Mouse (Mus musculus) lung, postnatal 25 days (tissue): ENCODE data around the gene Gimap7.
A peak's percentile ranks its signal among the peaks of the same experiment; 100 is the strongest.
"Not testable (repeated sequence)": the region's sequence is repeated elsewhere in the genome, so short reads cannot be mapped to it uniquely, and the experiment has no call there.

Experiments used
- DNase-seq: peaks from one replicate; pipeline ENCODE4 v3.0.0; 2022; ENCODE audit warnings: low spot score

Gimap7 gene

DNA sequence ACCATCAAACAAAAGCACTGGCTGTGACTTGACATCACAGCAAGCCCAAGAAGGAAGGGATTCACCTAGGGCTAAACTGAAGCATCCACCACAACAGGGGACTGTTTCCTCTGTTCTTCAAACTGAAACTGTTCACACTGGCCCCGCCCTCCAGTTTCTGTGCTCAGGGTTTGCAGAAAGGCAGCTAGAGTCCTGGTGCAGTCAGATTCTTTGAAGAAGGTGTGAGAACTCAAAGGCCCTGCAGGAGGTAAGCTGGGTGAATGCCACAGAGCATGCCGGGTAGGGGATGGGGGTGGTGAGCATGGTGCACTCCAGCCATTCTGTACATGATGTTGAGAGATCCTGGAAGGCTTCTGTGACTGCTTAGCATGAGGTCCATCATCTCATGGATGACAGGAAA, at the start of gene Gimap7, which contains the start of gene Gm28053:
Gimap7 (plus strand) TSS at position 167 of the 400 bp plus-strand sequence.
Gm28053 (plus strand) TSS at position 153 of the 400 bp plus-strand sequence.
- peak; percentile 50 for DNase-seq

- no peak for DNase-seq
Measured at GRCm38 (mm10) chr6:48669446-48669969, 48.9 kb upstream of the Gimap7 start.

DNA sequence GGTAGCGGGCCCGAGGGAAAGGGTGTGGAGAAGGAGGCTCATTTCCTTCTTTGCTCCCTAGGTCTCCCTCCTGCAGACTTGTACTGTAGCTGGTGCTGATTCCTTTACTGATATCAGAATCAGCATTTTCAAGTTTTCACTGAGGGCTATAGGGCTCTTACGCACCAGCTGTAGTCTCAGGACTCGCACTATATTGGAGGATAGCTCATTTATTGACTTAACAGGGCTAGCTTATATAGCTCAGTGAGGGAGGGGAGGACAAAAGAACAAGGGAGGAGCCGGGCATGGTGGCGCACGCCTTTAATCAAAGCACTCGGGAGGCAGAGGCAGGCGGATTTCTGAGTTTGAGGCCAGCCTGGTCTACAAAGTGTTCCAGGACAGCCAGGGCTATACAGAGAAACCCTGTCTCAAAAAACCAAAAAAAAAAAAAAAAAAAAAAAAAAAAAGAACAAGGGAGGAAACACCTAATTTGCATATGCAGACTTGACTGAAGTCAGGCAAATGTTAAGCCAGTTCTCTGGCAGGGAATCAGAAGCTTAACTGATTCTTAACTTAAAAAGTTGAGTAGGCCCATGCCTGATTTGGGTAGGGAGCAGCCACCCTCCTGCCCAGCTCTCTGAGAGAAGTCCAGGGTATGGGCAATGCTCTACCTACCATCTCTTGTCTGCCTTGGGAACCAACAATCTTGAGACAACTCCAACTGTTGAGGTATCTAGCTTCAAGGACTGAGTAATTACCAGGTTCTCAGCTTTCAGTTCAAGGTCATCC, 43.9 kb upstream of the Gimap7 start:
- DNase-seq = no peak

DNA sequence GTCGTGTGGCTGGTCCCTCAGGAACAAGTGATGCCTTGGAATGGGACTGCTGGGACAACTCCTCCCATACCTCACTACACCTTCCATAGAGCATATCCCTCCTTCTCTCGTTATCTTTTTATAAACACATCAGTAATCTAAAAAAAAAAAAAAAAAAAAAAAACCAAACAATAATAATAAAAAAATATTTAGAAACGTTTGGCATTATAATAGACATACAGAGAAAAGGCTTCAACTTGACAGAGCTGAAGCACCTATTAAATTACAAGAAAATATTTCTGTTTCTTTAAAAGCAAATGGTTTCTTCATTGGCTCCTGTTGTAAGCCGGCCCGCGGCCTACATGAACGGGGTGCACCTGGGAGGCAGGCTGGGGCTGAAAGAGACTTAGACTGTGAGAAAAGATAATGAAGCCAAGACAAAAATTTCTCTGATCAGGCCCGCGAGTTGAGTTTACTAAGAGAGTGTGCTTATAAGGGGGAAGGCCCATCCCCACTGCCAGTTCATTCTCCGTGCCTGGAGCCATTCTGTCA, 43.0 kb upstream of the Gimap7 start:
- DNase-seq = no peak

DNA sequence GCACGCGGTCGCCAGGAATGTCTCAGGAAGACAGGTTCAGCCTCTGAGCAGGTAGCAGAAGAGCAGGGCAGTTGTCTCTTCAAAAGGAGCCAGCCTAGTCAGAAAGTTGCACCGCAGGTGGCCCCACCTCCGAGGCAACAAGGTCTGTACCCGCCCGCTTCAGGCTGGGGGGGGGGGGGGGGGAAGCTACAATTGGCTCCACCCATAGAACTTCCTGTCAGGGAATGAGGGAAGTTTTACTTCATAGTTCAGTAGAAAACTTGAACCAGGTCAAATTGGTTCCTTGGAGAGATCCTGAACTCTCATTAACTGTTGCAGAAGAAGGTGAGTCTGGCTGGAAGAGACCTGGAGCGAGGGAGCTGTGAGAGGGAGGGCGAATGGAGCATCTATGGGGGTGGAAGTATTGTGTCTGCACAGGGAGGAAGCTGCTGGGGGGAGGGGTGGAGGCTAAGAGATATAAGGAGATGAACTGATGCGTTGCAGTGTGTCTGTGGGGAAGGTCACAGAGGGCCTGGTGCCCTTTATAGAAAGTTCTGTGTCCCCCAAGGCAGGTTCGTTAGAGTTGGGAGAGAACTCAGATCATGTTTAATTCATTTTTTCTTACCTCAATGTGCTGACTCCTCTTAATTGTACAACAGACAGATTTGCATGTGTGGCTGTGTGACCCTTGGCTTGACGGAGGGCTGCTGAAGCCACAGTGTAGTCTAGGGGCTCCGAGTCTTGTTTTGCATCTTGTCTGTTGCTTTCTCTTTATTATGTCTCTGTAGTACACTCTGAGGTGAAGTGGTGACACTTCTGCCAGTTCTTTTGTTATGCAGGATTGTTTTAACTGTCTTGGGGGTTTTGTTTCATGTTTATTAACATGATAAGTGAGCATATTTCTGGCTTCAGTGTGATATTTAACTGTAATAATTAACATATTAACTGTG, 42.2 kb upstream of the Gimap7 start, which contains the start of gene Gimap9:
Gimap9 (plus strand) TSS at position 199 of the 929 bp plus-strand sequence.
- DNase-seq = peak; percentile 74

- no peak for DNase-seq
Measured at GRCm38 (mm10) chr6:48676860-48677415, 41.5 kb upstream of the Gimap7 start.

DNA sequence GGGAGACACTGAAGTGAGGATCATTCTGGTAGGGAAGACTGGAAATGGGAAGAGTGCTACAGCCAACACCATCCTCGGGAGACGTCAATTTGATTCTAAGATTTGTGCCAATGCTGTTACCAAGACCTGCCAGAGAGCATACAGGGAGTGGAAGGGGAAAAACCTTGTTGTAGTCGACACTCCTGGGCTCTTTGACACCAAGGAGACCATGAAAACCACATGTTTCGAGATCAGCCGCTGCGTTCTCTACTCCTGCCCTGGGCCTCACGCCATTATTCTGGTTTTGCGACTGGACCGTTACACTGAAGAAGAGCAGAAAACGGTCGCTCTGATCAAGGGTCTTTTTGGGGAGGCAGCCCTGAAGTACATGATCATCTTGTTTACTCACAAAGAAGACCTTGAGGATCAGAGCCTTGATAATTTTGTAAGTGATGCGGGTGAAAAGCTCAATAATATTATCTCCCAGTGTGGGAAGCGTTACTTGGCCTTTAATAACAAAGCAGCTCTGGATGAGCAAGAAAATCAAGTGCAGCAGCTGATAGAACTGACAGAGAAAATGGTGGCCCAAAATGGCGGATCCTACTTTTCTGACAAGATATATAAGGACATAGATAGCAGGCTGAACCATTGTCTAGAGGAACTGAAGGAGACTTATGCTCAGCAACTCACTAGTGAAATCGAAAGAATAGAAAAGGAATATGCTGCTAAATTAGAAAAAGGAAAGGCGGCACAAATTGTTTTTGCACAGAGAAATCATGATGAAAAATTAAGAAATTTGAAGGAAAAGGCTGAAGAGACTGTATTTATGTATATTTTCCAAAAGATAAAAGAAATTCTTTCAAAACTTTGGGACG, 40.7 kb upstream of the Gimap7 start:
- no peak for DNase-seq

GRCm38 (mm10) chr6:48678391-48678790, 40.0 kb upstream of the Gimap7 start:
- DNase-seq = no peak

DNA sequence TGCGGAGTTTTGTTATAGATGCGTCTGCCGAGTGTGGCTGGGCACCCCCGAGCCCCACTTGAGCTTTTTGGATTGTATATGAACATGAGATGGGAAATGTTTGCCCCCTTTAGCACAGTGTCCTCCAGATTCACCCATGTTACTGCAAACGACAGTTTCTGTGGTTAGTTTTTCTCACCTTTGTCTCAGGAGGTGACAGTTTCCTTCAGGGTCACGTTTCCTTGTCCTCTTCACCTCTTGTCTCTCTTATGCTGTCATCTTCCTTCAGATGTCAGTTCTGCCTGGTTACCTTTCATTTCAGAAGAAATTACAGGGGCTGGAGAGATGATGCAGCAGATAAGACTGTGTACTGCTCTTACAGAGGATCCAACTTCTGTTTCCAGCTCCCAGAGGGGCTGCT, 38.7 kb upstream of the Gimap7 start:
- DNase-seq = no peak

DNA sequence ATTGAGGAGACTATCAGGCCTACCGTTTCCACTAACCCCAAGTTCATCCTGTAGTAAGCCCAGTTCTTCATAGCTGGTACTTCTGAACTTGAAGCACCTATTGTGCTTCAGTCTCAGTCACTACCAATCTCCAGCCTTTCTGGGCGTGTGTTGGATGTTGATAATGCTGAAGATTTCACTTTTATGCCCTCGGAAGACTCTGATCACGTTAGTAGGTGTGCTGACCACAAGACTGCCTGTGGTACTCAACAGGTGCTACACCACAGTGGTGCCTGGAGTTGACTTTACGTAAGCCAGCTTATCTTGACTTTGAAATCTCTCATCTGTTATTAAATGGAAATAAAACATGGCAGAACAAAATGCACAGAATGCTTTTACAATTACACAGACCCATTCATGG, 38.0 kb upstream of the Gimap7 start:
- no peak for DNase-seq

GRCm38 (mm10) chr6:48681472-48682090, 36.8 kb upstream of the Gimap7 start:
- DNase-seq = no peak

- DNase-seq = no peak
Measured at GRCm38 (mm10) chr6:48682271-48682670, 36.1 kb upstream of the Gimap7 start.

DNA sequence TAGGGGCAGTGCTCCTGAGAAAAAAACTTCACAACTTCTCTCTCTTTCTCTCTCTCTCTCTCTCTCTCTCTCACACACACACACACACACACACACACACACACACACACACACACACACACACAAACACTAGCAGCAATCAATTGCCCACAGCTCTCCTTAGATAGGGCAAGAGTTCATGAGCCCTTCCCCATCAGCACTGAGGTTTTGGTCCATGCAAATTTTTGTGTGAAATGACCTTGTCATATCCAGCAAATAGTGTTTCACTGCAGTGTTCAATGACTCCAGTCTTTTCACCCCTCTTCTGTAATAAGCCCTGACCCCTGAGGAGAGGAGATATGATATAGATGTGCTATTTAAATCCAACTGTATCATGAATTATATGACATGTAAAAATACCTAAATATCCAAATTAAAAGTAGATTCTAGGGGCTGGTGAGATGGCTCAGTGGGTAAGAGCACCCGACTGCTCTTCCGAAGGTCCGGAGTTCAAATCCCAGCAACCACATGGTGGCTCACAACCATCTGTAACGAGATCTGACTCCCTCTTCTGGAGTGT, 35.1 kb upstream of the Gimap7 start:
- DNase-seq = not testable (repeated sequence)

- DNase-seq = no peak
Measured at GRCm38 (mm10) chr6:48684319-48684718, 34.1 kb upstream of the Gimap7 start, which contains the start of gene Gimap4. TSS of gene Gimap4 (plus strand) at chr6:48684549.

DNA sequence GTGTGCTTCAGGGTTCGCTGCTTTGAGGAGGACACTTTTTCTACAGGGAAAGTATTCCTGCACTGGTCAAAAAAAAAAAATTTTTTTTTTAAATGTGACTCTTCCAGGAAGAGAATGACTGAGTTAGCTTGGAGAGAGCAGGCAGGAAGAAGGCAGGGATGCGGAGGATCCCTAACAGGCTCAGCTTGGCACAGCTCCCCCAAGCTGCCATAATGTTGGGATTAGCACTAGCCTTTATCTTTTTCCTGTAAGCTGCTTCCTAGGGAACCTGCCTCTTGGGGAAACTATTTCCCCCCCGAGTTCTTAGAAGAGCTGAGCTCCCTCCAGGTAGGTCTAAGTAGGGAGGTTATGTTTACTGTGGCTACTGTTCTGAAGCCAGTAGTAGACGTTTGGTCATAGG, 33.6 kb upstream of the Gimap7 start:
- no peak for DNase-seq

- no peak for DNase-seq
Measured at GRCm38 (mm10) chr6:48685251-48685650, 33.2 kb upstream of the Gimap7 start.

DNA sequence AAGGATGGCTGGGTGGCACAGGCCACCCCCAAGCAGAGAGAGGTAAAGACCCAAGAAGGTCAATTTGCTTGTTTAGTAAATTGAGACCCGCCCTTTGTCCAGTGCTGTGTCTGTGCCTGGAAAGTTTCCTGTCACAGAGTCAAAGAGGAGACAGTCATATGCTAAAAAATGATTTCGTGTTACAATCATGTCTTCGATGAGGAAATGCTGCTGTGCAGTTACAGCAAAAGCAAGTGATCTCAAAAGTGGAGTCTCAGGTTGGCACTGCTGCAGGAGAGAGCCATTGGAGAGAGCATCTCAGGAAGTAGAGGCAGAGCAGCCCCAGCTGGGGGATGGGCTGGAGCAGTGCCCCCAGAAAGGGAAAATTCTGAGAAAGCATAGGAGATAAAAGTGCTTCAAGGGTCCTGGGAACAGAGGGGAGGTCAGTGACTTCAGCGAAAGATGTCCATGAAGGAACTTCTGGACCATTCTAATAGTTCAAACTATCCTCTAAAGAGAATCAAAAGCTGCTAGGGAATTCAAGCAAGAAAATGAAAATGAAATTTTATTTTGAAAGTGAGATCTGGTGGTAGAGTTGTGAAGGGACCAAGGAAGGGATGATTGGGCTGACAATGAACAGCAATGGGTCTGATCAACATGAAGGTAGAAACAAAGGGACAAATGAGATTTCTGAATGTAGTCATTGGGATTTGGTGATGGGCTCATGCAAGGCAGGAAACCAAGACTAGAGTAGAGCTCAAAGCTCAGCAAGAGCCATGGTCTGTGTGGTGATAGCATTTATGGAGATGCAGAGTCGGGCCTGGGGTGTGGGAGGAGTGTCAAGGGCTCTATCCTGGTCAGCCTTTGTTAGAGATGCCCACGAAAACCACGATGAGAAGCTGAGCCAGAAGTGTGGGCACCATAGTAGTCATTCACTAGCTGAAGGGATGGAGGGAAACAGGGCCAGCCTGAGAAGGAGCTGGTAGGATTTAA, 32.4 kb upstream of the Gimap7 start:
- DNase-seq = no peak

DNA sequence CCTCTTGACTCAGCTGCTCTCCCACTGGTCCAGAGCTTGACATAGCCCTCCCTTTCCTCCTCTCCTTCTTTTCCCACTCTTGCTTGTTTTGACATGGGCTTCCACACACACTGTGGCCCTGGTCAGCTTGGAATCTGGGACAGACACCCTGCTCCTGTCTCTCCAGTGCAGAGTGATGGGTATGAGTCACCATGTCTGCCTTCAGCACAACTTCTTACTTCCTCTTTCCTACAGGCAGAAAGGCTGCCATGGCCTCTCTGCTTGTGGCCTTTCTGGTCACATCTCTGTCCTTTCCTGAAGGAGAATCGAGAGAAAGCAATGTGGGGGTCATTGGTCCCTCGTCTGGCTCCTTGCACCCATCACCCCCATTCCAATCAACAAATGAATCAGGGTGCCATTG, 31.3 kb upstream of the Gimap7 start:
- DNase-seq = no peak

DNA sequence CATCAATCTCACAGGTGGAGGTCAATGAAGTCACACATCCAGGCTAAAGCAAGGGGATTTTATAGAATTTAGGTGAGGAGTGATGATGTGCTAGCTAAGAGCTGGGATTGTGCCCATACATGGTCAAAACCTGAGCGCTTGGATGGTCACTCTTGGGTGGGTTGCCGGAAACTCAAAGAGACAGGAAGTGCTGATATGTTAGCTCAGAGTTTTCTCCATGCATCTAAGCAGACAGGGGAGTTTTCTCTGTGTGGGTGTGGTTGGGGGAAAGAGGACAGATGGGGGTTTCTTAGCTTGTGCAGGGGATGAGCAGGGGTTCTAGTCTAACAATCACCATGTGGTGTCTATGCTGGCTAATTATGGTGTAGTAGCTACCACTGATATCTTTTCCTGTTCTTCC, 29.1 kb upstream of the Gimap7 start:
- no peak for DNase-seq
